Mouse (Mus musculus) MEL (cell line): ENCODE results near the gene Tnfaip6. TPM values are rescaled to one million over a fixed set of nuclear protein-coding genes. Genes with fewer than 3 reads are reported as not detected.

Experiments used
- DNase-seq: peaks from one replicate; pipeline ENCODE4 v3.0.0; 2011; ENCODE audit warnings: low read depth, low spot score
- H3K27ac ChIP-seq: 2 replicates; pipeline ENCODE4 v1.5.1; 2012; ENCODE audit warnings: low read depth, mild to moderate bottlenecking, control low read depth, low read length, moderate library complexity; ENCODE audit not compliant: control insufficient read depth
- H3K27me3 ChIP-seq, 2 experiments: fragments of 150-350 bp in 1 of 2; sonication (generic) in 1 of 2; 2 replicates each; pipeline ENCODE4 v1.6.1; 2012; ENCODE audit warnings: low read length in 2 of 2, mild to moderate bottlenecking in 2 of 2, improper control_type of control experiment in 1 of 2, moderate library complexity in 1 of 2; ENCODE audit not compliant: insufficient read depth in 2 of 2, control insufficient read depth in 1 of 2
- H3K36me3 ChIP-seq, 2 experiments: 2 replicates each; pipeline ENCODE4 v1.6.1; 2012 to 2014; ENCODE audit warnings: low read length in 2 of 2, improper control_type of control experiment in 1 of 2, inconsistent platforms in 1 of 2, mild to moderate bottlenecking in 1 of 2; ENCODE audit not compliant: insufficient read depth in 2 of 2, control insufficient read depth in 1 of 2
- H3K4me1 ChIP-seq, 2 experiments: fragments of 150-350 bp in 1 of 2; sonication (generic) in 1 of 2; 2 replicates each; pipeline ENCODE4 v1.6.1; 2012; ENCODE audit warnings: low read length in 2 of 2, improper control_type of control experiment in 1 of 2, mild to moderate bottlenecking in 1 of 2; ENCODE audit not compliant: insufficient read depth in 2 of 2, control insufficient read depth in 1 of 2
- H3K4me3 ChIP-seq, 2 experiments: fragments of 150-350 bp in 1 of 2; sonication (generic) in 1 of 2; 2 replicates each; pipeline ENCODE4 v1.5.1; 2012; ENCODE audit warnings: low read depth in 2 of 2, low read length in 2 of 2, mild to moderate bottlenecking in 2 of 2, moderate library complexity in 2 of 2, control low read depth in 1 of 2, improper control_type of control experiment in 1 of 2; ENCODE audit not compliant: control insufficient read depth in 1 of 2, insufficient read depth in 1 of 2
- H3K79me2 ChIP-seq: 2 replicates; pipeline ENCODE4 v1.6.1; 2012; ENCODE audit warnings: mild to moderate bottlenecking, low read length, moderate library complexity; ENCODE audit not compliant: control insufficient read depth, poor library complexity, insufficient read depth
- H3K9ac ChIP-seq: 2 replicates; pipeline ENCODE4 v1.6.1; 2012; ENCODE audit warnings: low read depth, mild to moderate bottlenecking, control low read depth, low read length, moderate library complexity; ENCODE audit not compliant: control insufficient read depth, poor library complexity, severe bottlenecking
- H3K9me3 ChIP-seq: fragments of 150-350 bp; sonication (generic); replicated peaks from 2 replicates; pipeline ENCODE4 v1.6.1; 2012; ENCODE audit warnings: mild to moderate bottlenecking, low read length, improper control_type of control experiment, moderate library complexity; ENCODE audit not compliant: insufficient read depth
- BHLHE40 ChIP-seq: IDR thresholded peaks from 2 replicates; pipeline ENCODE4 v1.6.1; 2012; ENCODE audit warnings: low read depth, mild to moderate bottlenecking, inconsistent platforms, low read length, improper control_type of control experiment, borderline replicate concordance
- CHD1 ChIP-seq: IDR thresholded peaks from 2 replicates; pipeline ENCODE4 v1.6.1; 2012; ENCODE audit warnings: low read depth, mild to moderate bottlenecking, inconsistent platforms, low read length, improper control_type of control experiment
- CTCF ChIP-seq, 3 experiments: IDR thresholded peaks in 2 of 3; conservative IDR thresholded peaks in 1 of 3; 2 replicates each; pipeline ENCODE4 v1.5.1; 2011 to 2012; ENCODE audit warnings: low read length in 3 of 3, low read depth in 2 of 3, mild to moderate bottlenecking in 2 of 3, improper control_type of control experiment in 1 of 3, inconsistent platforms in 1 of 3, mixed read lengths in 1 of 3, moderate library complexity in 1 of 3; ENCODE audit not compliant: control insufficient read depth in 1 of 3, insufficient read depth in 1 of 3, poor library complexity in 1 of 3, severe bottlenecking in 1 of 3
- E2F4 ChIP-seq: IDR thresholded peaks from 2 replicates; pipeline ENCODE4 v1.6.1; 2011; ENCODE audit warnings: low read depth, low read length, improper control_type of control experiment, borderline replicate concordance
- ELF1 ChIP-seq: IDR thresholded peaks from 2 replicates; pipeline ENCODE4 v1.6.1; 2014; ENCODE audit warnings: low read depth, mild to moderate bottlenecking, inconsistent platforms, low read length, improper control_type of control experiment, moderate library complexity
- EP300 ChIP-seq, 2 experiments: IDR thresholded peaks; 2 replicates each; pipeline ENCODE4 v1.6.1; 2011; ENCODE audit warnings: improper control_type of control experiment in 2 of 2, low read length in 2 of 2, low read depth in 1 of 2, mild to moderate bottlenecking in 1 of 2
- ETS1 ChIP-seq: IDR thresholded peaks from 2 replicates; pipeline ENCODE4 v1.6.1; 2012; ENCODE audit warnings: low read depth, mild to moderate bottlenecking, inconsistent platforms, low read length, improper control_type of control experiment, moderate library complexity
- GABPA ChIP-seq: IDR thresholded peaks from 2 replicates; pipeline ENCODE4 v1.6.1; 2012; ENCODE audit warnings: low read depth, mild to moderate bottlenecking, inconsistent platforms, low read length, improper control_type of control experiment, moderate library complexity
- GATA1 ChIP-seq: IDR thresholded peaks from 2 replicates; pipeline ENCODE4 v1.6.1; 2011; ENCODE audit warnings: low read depth, low read length, improper control_type of control experiment
- HCFC1 ChIP-seq: IDR thresholded peaks from 2 replicates; pipeline ENCODE4 v1.6.1; 2012; ENCODE audit warnings: low read depth, mild to moderate bottlenecking, inconsistent platforms, low read length, improper control_type of control experiment, moderate library complexity
- JUND ChIP-seq: IDR thresholded peaks from 2 replicates; pipeline ENCODE4 v1.6.1; 2011; ENCODE audit warnings: low read depth, mild to moderate bottlenecking, improper control_type of control experiment, low read length
- KAT2A ChIP-seq: conservative IDR thresholded peaks from 2 replicates; pipeline ENCODE4 v1.6.1; 2012; ENCODE audit warnings: low read depth, low read length, improper control_type of control experiment, inconsistent platforms
- MAX ChIP-seq: IDR thresholded peaks from 2 replicates; pipeline ENCODE4 v1.6.1; 2011; ENCODE audit warnings: low read length, improper control_type of control experiment
- MYB ChIP-seq: IDR thresholded peaks from 2 replicates; pipeline ENCODE4 v1.6.1; 2011; ENCODE audit warnings: mild to moderate bottlenecking, low read depth, low read length, improper control_type of control experiment
- MYC ChIP-seq: IDR thresholded peaks from 2 replicates; pipeline ENCODE4 v1.6.1; 2011; ENCODE audit warnings: low read depth, mild to moderate bottlenecking, low read length, improper control_type of control experiment, moderate library complexity
- POLR2A ChIP-seq, 2 experiments: IDR thresholded peaks; 2 replicates each; pipeline ENCODE4 v1.6.1; 2011 to 2012; ENCODE audit warnings: low read length in 2 of 2, mild to moderate bottlenecking in 2 of 2, control low read depth in 1 of 2, improper control_type of control experiment in 1 of 2, low read depth in 1 of 2, moderate library complexity in 1 of 2; ENCODE audit not compliant: control insufficient read depth in 1 of 2, insufficient read depth in 1 of 2, poor library complexity in 1 of 2
- RAD21 ChIP-seq: IDR thresholded peaks from 2 replicates; pipeline ENCODE4 v1.6.1; 2011; ENCODE audit warnings: mild to moderate bottlenecking, low read depth, low read length, improper control_type of control experiment
- RCOR1 ChIP-seq: IDR thresholded peaks from 2 replicates; pipeline ENCODE4 v1.6.1; 2012; ENCODE audit warnings: low read depth, mild to moderate bottlenecking, inconsistent platforms, low read length, improper control_type of control experiment
- SMC3 ChIP-seq: IDR thresholded peaks from 2 replicates; pipeline ENCODE4 v1.6.1; 2011; ENCODE audit warnings: low read depth, low read length, improper control_type of control experiment
- TAL1 ChIP-seq: IDR thresholded peaks from 2 replicates; pipeline ENCODE4 v1.6.1; 2012; ENCODE audit warnings: mild to moderate bottlenecking, inconsistent platforms, low read length, moderate library complexity, mixed read lengths
- TCF12 ChIP-seq: IDR thresholded peaks from 2 replicates; pipeline ENCODE4 v1.6.1; 2014; ENCODE audit warnings: low read depth, mild to moderate bottlenecking, inconsistent platforms, low read length, improper control_type of control experiment, moderate library complexity
- UBTF ChIP-seq: IDR thresholded peaks from 2 replicates; pipeline ENCODE4 v1.6.1; 2012; ENCODE audit warnings: low read depth, mild to moderate bottlenecking, inconsistent platforms, low read length, improper control_type of control experiment, moderate library complexity, borderline replicate concordance; ENCODE audit not compliant: insufficient read depth
- USF1 ChIP-seq: IDR thresholded peaks from 2 replicates; pipeline ENCODE4 v1.6.1; 2014; ENCODE audit warnings: low read depth, mild to moderate bottlenecking, inconsistent platforms, low read length, improper control_type of control experiment, moderate library complexity
- USF2 ChIP-seq, 2 experiments: IDR thresholded peaks; 2 replicates each; pipeline ENCODE4 v1.6.1; 2011 to 2012; ENCODE audit warnings: improper control_type of control experiment in 2 of 2, low read length in 2 of 2, borderline replicate concordance in 1 of 2, inconsistent platforms in 1 of 2, low read depth in 1 of 2, mild to moderate bottlenecking in 1 of 2; ENCODE audit not compliant: insufficient read depth in 1 of 2
- ZKSCAN1 ChIP-seq: IDR thresholded peaks from 2 replicates; pipeline ENCODE4 v1.6.1; 2012; ENCODE audit warnings: low read depth, mild to moderate bottlenecking, inconsistent platforms, low read length, improper control_type of control experiment, moderate library complexity
- ZMIZ1 ChIP-seq: IDR thresholded peaks from 2 replicates; pipeline ENCODE4 v1.6.1; 2012; ENCODE audit warnings: low read depth, mild to moderate bottlenecking, inconsistent platforms, low read length, improper control_type of control experiment, moderate library complexity
- ZNF384 ChIP-seq: IDR thresholded peaks from 2 replicates; pipeline ENCODE4 v1.6.1; 2012; ENCODE audit warnings: low read depth, mild to moderate bottlenecking, inconsistent platforms, low read length, improper control_type of control experiment
- polyA plus RNA-seq, 2 experiments: library from polyadenylated mRNA; stranded (reverse) in 1 of 2; unstranded in 1 of 2; fragments of >175 nt in 1 of 2; fragments of >200 nt in 1 of 2; gene quantifications; 2 replicates each; pipeline versions ENCODE4 v1.2.1 to v1.2.4; 2012; ENCODE audit warnings: low replicate concordance in 2 of 2, low read depth in 1 of 2; ENCODE audit not compliant: insufficient read length in 2 of 2, insufficient read depth in 1 of 2, missing spikeins in 1 of 2
- total RNA-seq: library from RNA; depleted of rRNA; stranded (reverse); fragments of 300-350 nt; gene quantifications from 2 replicates; pipeline ENCODE4 v1.2.3, GENCODE M21; 2012

The Tnfaip6 gene
- total and polyA plus RNA-seq, 3 experiments, result not detected

GRCm38 (mm10) chr2:52042132-52042531 lies 4.3 kb downstream of the Tnfaip6 start:
- no peak for DNase-seq

GRCm38 (mm10) chr2:52042714-52043113 lies 4.9 kb downstream of the Tnfaip6 start:
- Histone ChIP-seq H3K9me3 (no peaks in the 10 kb centered on the region), H3K79me2 (no peaks in the 10 kb centered on the region), H3K4me1 (no peaks in the 10 kb centered on the region), H3K4me3 (no peak overlapping the region), H3K9ac (no peak overlapping the region), H3K36me3 (no peaks in the 10 kb centered on the region), H3K27ac (no peak overlapping the region), H3K27me3 (peaks cover 5 to 9% of the 10 kb centered on the region in 2 experiments; a peak in 3 of 4 replicates)
- no peak for TF ChIP-seq ELF1
- TF ChIP-seq CTCF (IDR thresholded peaks at IDR 0.05 in 2 of 3, conservative IDR thresholded peaks at IDR 0.05 in 1 of 3; ENCODE audit: control insufficient read depth in 1 of 3, insufficient read depth in 1 of 3, low read depth in 2 of 3, low read length in 3 of 3, poor library complexity in 1 of 3, severe bottlenecking in 1 of 3), result no peak
- no peak for TF ChIP-seq USF2 (IDR thresholded peaks at IDR 0.05; ENCODE audit: borderline replicate concordance in 1 of 2, insufficient read depth in 1 of 2, low read depth in 1 of 2, low read length in 2 of 2)
- TF ChIP-seq RCOR1, result no peak
- no peak for TF ChIP-seq GABPA
- TF ChIP-seq UBTF, result no peak
- TF ChIP-seq USF1, result no peak
- TF ChIP-seq SMC3, result no peak
- DNase-seq, result no peak

More at GRCm38 (mm10) chr2:52042132-52042531, 4.3 kb downstream of the Tnfaip6 start:
- Histone ChIP-seq H3K27ac (no peak overlapping the region), H3K4me3 (no peak overlapping the region), H3K4me1 (no peaks in the 10 kb centered on the region), H3K27me3 (peaks cover 5 to 9% of the 10 kb centered on the region in 2 experiments; a peak in 3 of 4 replicates)
- TF ChIP-seq ETS1 (no peak), CHD1 (no peak), KAT2A (no peak), TAL1 (no peak), BHLHE40 (no peak)
- TF ChIP-seq, all 39 proteins: peak for 0
- Histone ChIP-seq H3K79me2 (no peaks in the 10 kb centered on the region), H3K36me3 (no peaks in the 10 kb centered on the region), H3K9ac (no peak overlapping the region), H3K9me3 (no peaks in the 10 kb centered on the region)

DNA sequence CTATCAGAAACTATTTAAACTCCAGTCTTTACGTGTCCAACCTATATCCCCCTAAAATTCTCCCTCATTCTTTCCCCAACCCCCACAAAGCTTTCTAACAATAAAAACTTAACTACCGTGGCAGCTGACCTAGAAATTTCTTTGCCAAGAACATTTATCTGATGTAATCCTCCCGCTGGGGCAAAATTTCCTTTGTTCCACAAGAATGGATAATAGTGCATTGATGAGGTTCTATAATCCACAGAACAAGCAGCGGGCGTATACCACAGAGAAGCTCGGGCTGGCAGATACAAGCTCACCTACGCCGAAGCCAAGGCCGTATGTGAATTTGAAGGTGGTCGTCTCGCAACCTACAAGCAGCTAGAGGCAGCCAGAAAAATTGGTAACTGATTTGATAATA lies 5.7 kb downstream of the Tnfaip6 start:
- Histone ChIP-seq H3K4me1 (no peaks in the 10 kb centered on the region), H3K4me3 (no peak overlapping the region), H3K9ac (no peak overlapping the region), H3K79me2 (no peaks in the 10 kb centered on the region), H3K36me3 (no peaks in the 10 kb centered on the region), H3K27ac (no peak overlapping the region), H3K9me3 (no peaks in the 10 kb centered on the region), H3K27me3 (peaks cover 5 to 9% of the 10 kb centered on the region in 2 experiments; a peak in 3 of 4 replicates)
- DNase-seq, result no peak
- no peak for TF ChIP-seq E2F4
- TF ChIP-seq HCFC1, result no peak
- TF ChIP-seq ZKSCAN1, result no peak
- TF ChIP-seq POLR2A (IDR thresholded peaks at IDR 0.05; ENCODE audit: control insufficient read depth in 1 of 2, insufficient read depth in 1 of 2, low read depth in 1 of 2, low read length in 2 of 2, poor library complexity in 1 of 2), result no peak
- no peak for TF ChIP-seq BHLHE40
- no peak for TF ChIP-seq RAD21
- no peak for TF ChIP-seq TAL1
- TF ChIP-seq ZNF384, result no peak
- TF ChIP-seq JUND, result no peak
- TF ChIP-seq ZMIZ1, result no peak
- TF ChIP-seq TCF12, result no peak
- no peak for TF ChIP-seq EP300 (IDR thresholded peaks at IDR 0.05; ENCODE audit: low read depth in 1 of 2, low read length in 2 of 2)
- no peak for TF ChIP-seq MAX
- no peak for TF ChIP-seq MYC
- no peak for TF ChIP-seq GATA1
- no peak for TF ChIP-seq MYB
